Mouse (Mus musculus) ovary, adult 18-20 months (tissue): Measurements from ENCODE around the gene Sprr4.
"Not testable (repeated sequence)": the region's sequence is repeated elsewhere in the genome, so short reads cannot be mapped to it uniquely, and the experiment has no call there.

Source experiments
- DNase-seq: peaks from one replicate; pipeline ENCODE4 v3.0.0; 2022; ENCODE audit warnings: low spot score, mixed read lengths

The Sprr4 gene

DNA sequence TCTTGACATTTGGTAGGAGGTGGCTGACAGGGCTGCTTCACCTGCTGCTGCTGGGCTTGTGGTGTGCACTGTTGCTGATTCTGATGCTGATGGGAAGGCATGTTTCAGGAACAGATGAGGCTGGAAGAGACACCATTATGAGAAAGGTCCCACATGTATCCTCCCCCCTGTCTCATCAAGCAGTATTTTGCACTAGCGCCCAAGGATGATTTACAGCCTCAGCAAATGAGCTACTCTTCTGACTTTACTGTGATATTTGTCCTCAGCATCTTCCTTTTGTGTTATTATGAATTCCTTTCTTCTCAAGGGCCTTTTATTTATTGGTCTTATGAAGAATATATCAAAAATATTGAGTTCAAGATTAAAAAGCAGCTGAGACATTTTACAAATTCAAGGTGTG is at the start of gene Sprr4:
Sprr4 (minus strand) TSS at position 101 of the 400 bp plus-strand sequence.
- no peak for DNase-seq

DNA sequence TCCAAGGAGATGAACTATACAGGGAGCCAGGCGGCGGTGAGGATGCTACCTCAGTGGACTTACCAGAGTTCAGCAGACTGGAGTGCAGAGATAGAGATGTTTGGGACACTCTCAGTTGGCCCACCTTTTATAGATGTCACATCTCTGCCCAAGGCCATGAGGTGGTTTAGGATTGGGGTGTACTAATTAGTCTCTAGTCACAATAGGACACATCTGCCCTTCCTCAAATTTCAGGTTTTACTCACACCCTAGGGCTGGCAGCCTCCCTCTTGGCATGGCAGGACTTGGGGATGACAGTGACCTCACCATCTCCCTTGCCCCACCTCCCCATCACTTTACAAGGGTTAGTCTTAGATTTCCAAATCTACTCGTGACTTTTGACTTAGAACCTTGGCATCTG is 34.1 kb upstream of the Sprr4 start, which contains the start of gene 2310046K23Rik:
2310046K23Rik (minus strand) TSS at position 101 of the 400 bp plus-strand sequence.
- no peak for DNase-seq

DNA sequence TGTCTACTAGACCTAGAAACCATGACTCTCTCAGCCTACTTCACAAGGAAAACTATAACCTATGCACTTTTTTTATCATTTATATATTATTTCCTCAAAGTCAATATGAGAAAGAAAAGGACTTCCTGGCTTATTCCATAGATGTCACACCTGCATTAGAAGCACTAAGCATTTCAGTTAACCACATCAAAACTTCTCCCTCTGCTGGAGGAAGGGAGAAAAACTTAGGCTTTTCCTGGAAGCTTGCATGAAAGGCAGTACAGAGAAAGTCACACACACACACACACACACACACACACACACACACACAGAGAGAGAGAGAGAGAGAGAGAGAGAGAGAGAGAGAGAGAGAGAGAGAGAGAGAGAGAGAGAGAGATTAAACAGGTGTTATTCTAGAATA is 12.0 kb upstream of the Sprr4 start:
- no peak for DNase-seq

DNA sequence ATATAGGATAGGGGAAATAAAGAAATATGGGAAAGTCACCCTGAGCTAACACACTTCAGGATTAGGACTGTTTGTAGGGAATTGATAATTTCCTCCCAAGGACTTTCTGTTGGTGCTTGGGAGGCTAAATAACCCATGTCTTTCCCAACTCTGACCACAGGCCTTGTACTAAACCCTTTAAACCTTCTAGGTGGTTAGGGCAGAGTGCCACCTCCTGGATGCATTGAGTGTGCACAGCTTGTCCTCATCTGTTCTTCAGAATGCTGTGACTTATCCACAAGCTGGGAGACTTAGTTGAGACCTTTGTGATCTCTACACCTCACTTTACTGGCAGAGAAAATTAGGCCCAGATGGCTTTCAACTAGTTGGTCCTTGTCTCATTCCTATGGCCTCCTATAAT is 10.5 kb upstream of the Sprr4 start:
- no peak for DNase-seq

DNA sequence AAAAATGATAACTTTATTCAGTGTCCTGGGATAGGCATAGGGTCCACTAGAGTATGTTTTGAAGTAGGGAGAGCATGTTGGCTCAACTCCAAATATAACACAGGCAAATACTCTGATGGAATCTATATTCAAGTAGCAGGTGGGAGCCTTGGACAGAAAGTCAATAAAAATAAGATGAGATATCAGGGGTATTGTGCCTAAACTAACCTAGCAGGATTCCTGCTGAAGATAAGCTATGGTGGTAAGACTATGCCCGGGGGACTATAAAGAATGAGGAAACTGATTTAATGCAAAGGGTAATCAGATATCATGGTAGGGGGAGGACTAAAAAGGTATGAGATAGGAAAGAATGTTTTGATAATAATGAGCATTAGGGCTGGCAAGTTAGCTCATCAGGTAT is 7.9 kb upstream of the Sprr4 start:
- no peak for DNase-seq

DNA sequence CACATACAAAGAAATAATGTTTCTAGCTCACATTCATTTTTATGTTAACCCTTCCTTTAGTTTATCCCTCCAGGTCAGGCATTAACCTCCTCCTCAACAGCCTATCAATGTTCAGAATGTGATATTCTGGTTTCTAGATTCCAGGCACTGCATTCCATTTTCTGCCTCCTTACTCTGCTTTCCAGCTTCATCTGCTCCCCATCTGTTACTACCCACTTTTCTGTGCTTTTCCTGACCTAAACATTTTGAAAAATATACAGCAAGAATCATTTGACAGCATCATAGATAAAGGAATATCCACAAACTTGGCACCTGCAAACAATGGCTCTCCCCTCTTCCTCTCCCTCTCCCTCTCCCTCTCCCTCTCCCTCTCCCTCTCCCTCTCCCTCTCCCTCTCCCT is 3.2 kb upstream of the Sprr4 start:
- DNase-seq = no peak

DNA sequence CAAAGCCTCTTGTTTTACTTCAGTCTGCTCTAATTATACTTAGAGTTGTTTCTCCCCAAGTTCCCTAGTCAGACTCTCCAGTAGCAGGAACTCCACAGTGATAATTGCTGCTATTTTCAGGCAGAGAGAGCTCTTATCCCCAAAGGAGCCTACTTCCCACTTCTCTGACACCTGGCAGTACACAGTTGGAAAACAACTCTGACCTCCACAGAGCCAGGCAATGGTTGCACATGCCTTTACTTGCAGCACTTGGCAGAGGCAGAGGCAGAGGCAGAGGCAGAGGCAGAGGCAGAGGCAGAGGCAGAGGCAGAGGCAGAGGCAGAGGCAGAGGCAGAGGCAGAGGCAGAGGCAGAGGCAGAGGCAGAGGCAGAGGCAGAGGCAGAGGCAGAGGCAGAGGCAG is 10.0 kb downstream of the Sprr4 start:
- DNase-seq = not testable (repeated sequence)

DNA sequence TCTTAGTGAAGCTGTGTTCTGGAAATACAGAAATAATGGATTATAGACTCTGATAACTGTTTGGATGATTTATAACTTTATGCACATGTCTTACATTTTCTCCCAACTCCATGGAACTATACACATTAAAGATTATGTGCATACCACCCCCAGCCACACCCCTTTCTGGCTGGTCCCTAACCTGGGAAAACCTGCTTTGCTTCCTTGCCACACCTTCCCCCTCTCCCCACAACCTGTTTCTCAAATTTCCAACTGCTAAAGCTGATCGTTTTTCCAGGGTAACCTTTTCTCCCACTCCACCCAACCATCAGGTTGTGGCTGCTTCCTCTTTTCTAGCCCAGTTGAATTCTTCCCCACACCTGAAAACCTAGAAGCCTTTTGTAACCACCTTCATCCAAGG is 14.0 kb downstream of the Sprr4 start:
- no peak for DNase-seq

DNA sequence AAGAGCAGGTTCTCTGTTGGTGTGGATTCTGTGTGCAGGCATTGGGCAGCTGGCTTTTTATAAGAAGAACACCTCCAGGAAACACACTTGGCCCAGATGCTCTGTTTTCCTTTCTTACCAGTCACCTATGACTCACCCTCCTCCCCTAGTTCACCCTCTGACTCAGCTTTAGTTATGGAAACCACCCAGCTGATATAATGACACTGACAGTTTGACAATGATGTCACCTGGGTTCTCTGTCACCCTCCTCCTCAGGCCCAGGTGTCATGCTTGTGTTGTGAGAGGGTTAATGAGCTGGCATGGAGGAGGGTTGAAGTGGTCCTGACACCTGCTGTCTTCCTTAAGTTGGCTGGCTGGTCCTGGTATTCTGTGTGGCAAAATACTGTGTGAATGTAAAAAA is 14.4 kb downstream of the Sprr4 start, which contains the start of gene Sprr1a:
Sprr1a (minus strand) TSS at position 33 of the 400 bp plus-strand sequence.
- no peak for DNase-seq

DNA sequence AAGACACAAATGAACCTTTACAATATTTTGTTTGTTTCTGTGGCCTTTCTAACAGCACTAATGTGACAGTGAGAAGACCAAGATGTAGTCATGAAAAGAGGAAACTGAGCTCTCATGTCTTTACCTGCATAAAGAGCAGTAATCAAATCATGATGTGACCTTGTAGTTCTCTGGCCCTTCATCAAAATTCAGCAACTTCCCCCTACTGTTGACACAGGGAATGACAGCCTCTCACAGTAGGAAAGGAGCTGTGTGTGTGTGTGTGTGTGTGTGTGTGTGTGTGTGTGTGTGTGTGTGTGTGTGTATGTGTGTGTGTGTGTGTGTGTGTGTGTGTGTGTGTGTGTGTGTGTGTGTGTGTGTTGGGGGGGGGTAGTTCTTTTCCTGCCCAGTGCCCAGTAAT is 19.0 kb downstream of the Sprr4 start:
- not testable (repeated sequence) for DNase-seq

DNA sequence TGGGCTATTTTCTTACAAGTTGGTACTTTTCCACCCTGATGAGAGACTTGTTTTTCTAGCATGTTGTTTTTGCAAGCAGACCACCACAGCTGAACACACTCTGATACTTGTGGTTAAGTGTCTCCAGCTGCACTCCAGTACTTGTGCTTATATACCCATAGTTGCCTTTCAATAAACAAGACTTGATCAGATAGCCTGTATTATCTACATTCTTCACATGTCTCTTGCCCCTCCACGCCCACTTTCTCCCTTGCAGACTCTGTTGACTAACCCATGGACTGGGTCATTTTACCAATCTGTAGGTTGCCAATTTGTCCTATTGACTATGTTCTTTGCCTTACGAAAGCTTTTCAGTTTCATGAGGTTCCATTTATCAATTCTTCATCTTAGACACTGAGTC is 30.2 kb downstream of the Sprr4 start:
- no peak for DNase-seq

DNA sequence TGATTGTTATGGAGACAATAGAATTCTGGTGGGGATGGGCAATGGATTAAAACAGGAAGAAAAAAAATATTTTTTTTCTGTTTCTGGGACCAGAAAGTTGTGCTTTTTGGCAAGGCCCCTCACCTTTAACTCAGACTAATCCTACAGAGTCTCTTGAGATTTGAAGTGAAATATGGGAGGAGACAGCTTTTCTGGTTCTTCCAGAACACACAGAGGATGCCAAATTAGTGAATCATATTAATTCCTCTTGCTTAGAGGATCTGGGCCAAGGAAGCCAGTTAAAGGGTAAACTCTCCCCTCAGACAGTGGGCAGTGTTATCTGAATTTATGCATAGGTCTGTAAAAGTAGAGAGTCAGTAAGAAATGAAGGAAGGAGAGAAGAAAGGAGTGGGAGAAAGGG is 32.9 kb downstream of the Sprr4 start:
- DNase-seq = no peak

DNA sequence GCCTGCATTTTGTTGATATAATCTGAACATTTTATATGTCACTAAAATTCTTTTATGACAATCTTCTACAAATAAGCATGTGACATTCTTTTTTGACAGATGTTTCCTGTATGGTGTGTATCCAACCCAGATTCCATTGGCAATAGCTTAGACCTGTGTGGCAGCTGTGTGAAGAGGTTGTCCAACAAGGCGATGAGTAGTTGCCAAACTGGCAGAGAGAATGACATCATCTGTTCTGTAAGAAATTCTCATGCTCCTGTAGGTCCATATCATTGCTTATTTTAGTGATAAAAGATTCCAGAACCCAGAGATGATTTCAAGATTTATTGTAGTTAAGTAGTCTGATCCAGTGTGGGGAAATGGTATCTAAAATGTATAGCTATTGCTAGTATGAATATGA is 33.7 kb downstream of the Sprr4 start:
- DNase-seq = no peak

DNA sequence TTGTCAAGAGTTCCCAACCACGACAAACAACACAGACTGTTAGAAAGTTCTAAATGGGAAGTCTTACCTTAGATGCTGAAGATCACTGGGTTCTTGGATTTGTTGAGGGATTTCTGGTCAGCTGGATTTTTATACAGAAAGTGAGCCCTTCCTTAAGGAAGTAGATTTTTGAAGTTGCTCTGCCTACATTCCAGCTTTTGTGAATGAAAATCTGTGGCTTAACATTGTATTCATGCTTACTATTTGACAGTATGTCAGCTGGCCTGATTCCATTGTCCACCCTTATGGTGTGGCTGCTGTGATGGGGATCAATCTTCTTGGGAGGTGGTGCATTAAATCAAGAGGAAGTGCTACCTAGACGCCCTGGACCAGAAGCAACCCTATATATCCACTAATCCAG is 41.7 kb downstream of the Sprr4 start, which contains the start of gene Sprr3:
Sprr3 (minus strand) TSS at position 101 of the 400 bp plus-strand sequence.
- DNase-seq = no peak

DNA sequence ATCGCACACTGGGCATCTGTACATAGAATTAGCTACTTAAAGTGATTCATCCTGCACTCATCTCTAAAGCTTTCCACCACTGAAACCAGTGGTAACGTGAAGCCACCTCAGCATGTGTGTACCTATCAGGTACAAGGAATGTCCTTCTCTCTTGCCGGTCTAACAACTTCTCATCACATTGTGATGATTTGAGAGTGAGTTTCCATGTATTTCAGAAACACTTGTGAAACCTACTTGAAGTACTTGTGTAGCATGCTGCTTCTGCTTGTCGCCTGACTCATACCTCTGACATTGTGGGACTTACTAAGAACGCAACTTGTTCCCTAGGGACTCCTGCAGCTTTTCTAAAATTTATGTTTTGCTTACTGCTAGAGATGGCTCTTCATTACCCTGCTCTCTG is 45.1 kb downstream of the Sprr4 start:
- no peak for DNase-seq
